Mouse (Mus musculus): ENCODE data around the gene Ggt1. TPM values are rescaled to one million over a fixed set of nuclear protein-coding genes. Genes with fewer than 3 reads are reported as not detected.

Ggt1 gene
- polyA plus RNA-seq, 1 experiment from 2014 or later, result 4.9 TPM

GRCm38 (mm10) chr10:75573181-75573580 lies 11.8 kb downstream of the Ggt1 start:
- DNase-seq (ENCODE audit: low spot score), result no peak
- no peaks in the 10 kb centered on the region for H3K27me3 ChIP-seq (replicated peaks; ENCODE audit: control insufficient read depth, insufficient read depth, low read length)
- H3K27ac ChIP-seq (ENCODE audit: low read depth, low read length), result no peak overlapping the region
- 78% methylated on average over 10 of the region's 10 CpGs for whole genome bisulfite sequencing
- H3K9ac ChIP-seq (ENCODE audit: low read depth, low read length), result no peak overlapping the region
- peaks cover 9% of the 10 kb centered on the region for H3K4me1 ChIP-seq (replicated peaks; ENCODE audit: control insufficient read depth, insufficient read depth, low read length)
- ATAC-seq (replicated peaks; ENCODE audit: low FRiP score), result no peak
- H3K4me2 ChIP-seq, result no peak overlapping the region
- H3K4me3 ChIP-seq (ENCODE audit: low read depth, low read length), result no peak overlapping the region
- H3K36me3 ChIP-seq (ENCODE audit: control insufficient read depth, insufficient read depth, low read length), result no peaks in the 10 kb centered on the region
- H3K9me3 ChIP-seq (ENCODE audit: control insufficient read depth, low read length), result no peaks in the 10 kb centered on the region

- Histone ChIP-seq H3K4me1 (replicated peaks; ENCODE audit: control insufficient read depth, insufficient read depth, low read length) (peaks cover 1% of the 10 kb centered on the region), H3K27ac (ENCODE audit: low read depth, low read length) (no peak overlapping the region), H3K4me3 (ENCODE audit: low read depth, low read length) (no peak overlapping the region), H3K27me3 (replicated peaks; ENCODE audit: control insufficient read depth, insufficient read depth, low read length) (no peaks in the 10 kb centered on the region), H3K4me2 (no peak overlapping the region), H3K36me3 (ENCODE audit: control insufficient read depth, insufficient read depth, low read length) (no peaks in the 10 kb centered on the region), H3K9me3 (ENCODE audit: control insufficient read depth, low read length) (no peaks in the 10 kb centered on the region), H3K9ac (ENCODE audit: low read depth, low read length) (no peak overlapping the region)
- no peak for DNase-seq (ENCODE audit: low spot score)
- WGBS, result 85% methylated on average over 9 of the region's 9 CpGs
- no peak for ATAC-seq (replicated peaks; ENCODE audit: low FRiP score)
Observed at GRCm38 (mm10) chr10:75573965-75574364, 12.6 kb downstream of the Ggt1 start.

- H3K9me3 ChIP-seq (ENCODE audit: control insufficient read depth, low read length), result no peaks in the 10 kb centered on the region
- no peak overlapping the region for H3K4me3 ChIP-seq (ENCODE audit: low read depth, low read length)
- no peak overlapping the region for H3K9ac ChIP-seq (ENCODE audit: low read depth, low read length)
- ATAC-seq (replicated peaks; ENCODE audit: low FRiP score) (no peak), DNase-seq (ENCODE audit: low spot score) (no peak)
- H3K27ac ChIP-seq (ENCODE audit: low read depth, low read length), result no peak overlapping the region
- WGBS, result 86% methylated on average over 6 of the region's 6 CpGs
- H3K27me3 ChIP-seq (replicated peaks; ENCODE audit: control insufficient read depth, insufficient read depth, low read length), result no peaks in the 10 kb centered on the region
- no peaks in the 10 kb centered on the region; the same call in 1 of the 2 replicates for H3K36me3 ChIP-seq (ENCODE audit: control insufficient read depth, insufficient read depth, low read length)
- no peaks in the 10 kb centered on the region for H3K4me1 ChIP-seq (replicated peaks; ENCODE audit: control insufficient read depth, insufficient read depth, low read length)
- no peak overlapping the region for H3K4me2 ChIP-seq
Observed at GRCm38 (mm10) chr10:75579129-75579528, 17.7 kb downstream of the Ggt1 start.

GRCm38 (mm10) chr10:75585876-75586552 lies 24.6 kb downstream of the Ggt1 start:
- H3K4me2 ChIP-seq, result no peak overlapping the region
- DNase-seq (ENCODE audit: low spot score) (peak; percentile 81), ATAC-seq (replicated peaks; ENCODE audit: low FRiP score) (no peak)
- no peak overlapping the region for H3K9ac ChIP-seq (ENCODE audit: low read depth, low read length)
- no peak overlapping the region for H3K4me3 ChIP-seq (ENCODE audit: low read depth, low read length)
- no peaks in the 10 kb centered on the region for H3K36me3 ChIP-seq (ENCODE audit: control insufficient read depth, insufficient read depth, low read length)
- no peaks in the 10 kb centered on the region; the same call in 1 of the 2 replicates for H3K27me3 ChIP-seq (replicated peaks; ENCODE audit: control insufficient read depth, insufficient read depth, low read length)
- H3K4me1 ChIP-seq (replicated peaks; ENCODE audit: control insufficient read depth, insufficient read depth, low read length), result peaks cover 6% of the 10 kb centered on the region; the same call in 1 of the 2 replicates
- no peak overlapping the region for H3K27ac ChIP-seq (ENCODE audit: low read depth, low read length)
- no peaks in the 10 kb centered on the region for H3K9me3 ChIP-seq (ENCODE audit: control insufficient read depth, low read length)
- WGBS, result 20% methylated on average over 20 of the region's 20 CpGs

- WGBS, result 81% methylated on average over 1 of the region's 1 CpGs
Observed at GRCm38 (mm10) chr10:75586553-75586879, 25.1 kb downstream of the Ggt1 start.

GRCm38 (mm10) chr10:75587781-75588180 lies 26.4 kb downstream of the Ggt1 start:
- H3K9me3 ChIP-seq (ENCODE audit: control insufficient read depth, low read length), result no peaks in the 10 kb centered on the region
- H3K4me1 ChIP-seq (replicated peaks; ENCODE audit: control insufficient read depth, insufficient read depth, low read length), result peaks cover 6% of the 10 kb centered on the region
- ATAC-seq (replicated peaks; ENCODE audit: low FRiP score) (no peak), DNase-seq (ENCODE audit: low spot score) (no peak)
- WGBS, result 74% methylated on average over 4 of the region's 4 CpGs
- H3K4me3 ChIP-seq (ENCODE audit: low read depth, low read length), result no peak overlapping the region
- no peaks in the 10 kb centered on the region; the same call in 1 of the 2 replicates for H3K27me3 ChIP-seq (replicated peaks; ENCODE audit: control insufficient read depth, insufficient read depth, low read length)
- H3K27ac ChIP-seq (ENCODE audit: low read depth, low read length), result peak overlapping the region; percentile 19; the same call in 1 of the 2 replicates
- no peak overlapping the region for H3K9ac ChIP-seq (ENCODE audit: low read depth, low read length)
- H3K36me3 ChIP-seq (ENCODE audit: control insufficient read depth, insufficient read depth, low read length), result no peaks in the 10 kb centered on the region
- no peak overlapping the region for H3K4me2 ChIP-seq

More at GRCm38 (mm10) chr10:75586553-75586879, 25.1 kb downstream of the Ggt1 start:
- Histone ChIP-seq H3K4me1 (replicated peaks; ENCODE audit: control insufficient read depth, insufficient read depth, low read length) (peaks cover 6% of the 10 kb centered on the region; the same call in 1 of the 2 replicates), H3K27ac (ENCODE audit: low read depth, low read length) (no peak overlapping the region), H3K27me3 (replicated peaks; ENCODE audit: control insufficient read depth, insufficient read depth, low read length) (no peaks in the 10 kb centered on the region; the same call in 1 of the 2 replicates), H3K4me2 (no peak overlapping the region), H3K4me3 (ENCODE audit: low read depth, low read length) (no peak overlapping the region), H3K9ac (ENCODE audit: low read depth, low read length) (no peak overlapping the region), H3K36me3 (ENCODE audit: control insufficient read depth, insufficient read depth, low read length) (no peaks in the 10 kb centered on the region), H3K9me3 (ENCODE audit: control insufficient read depth, low read length) (no peaks in the 10 kb centered on the region)
- no peak for ATAC-seq (replicated peaks; ENCODE audit: low FRiP score)
- no peak for DNase-seq (ENCODE audit: low spot score)

GRCm38 (mm10) chr10:75588336-75588735 lies 26.9 kb downstream of the Ggt1 start:
- Histone ChIP-seq H3K36me3 (ENCODE audit: control insufficient read depth, insufficient read depth, low read length) (no peaks in the 10 kb centered on the region), H3K27me3 (replicated peaks; ENCODE audit: control insufficient read depth, insufficient read depth, low read length) (no peaks in the 10 kb centered on the region; the same call in 1 of the 2 replicates), H3K27ac (ENCODE audit: low read depth, low read length) (no peak overlapping the region), H3K4me3 (ENCODE audit: low read depth, low read length) (no peak overlapping the region), H3K4me2 (no peak overlapping the region), H3K4me1 (replicated peaks; ENCODE audit: control insufficient read depth, insufficient read depth, low read length) (peaks cover 6% of the 10 kb centered on the region), H3K9ac (ENCODE audit: low read depth, low read length) (no peak overlapping the region), H3K9me3 (ENCODE audit: control insufficient read depth, low read length) (no peaks in the 10 kb centered on the region)
- no peak for DNase-seq (ENCODE audit: low spot score)
- no peak for ATAC-seq (replicated peaks; ENCODE audit: low FRiP score)
- 78% methylated on average over 5 of the region's 5 CpGs for WGBS

- Histone ChIP-seq H3K9ac (ENCODE audit: low read depth, low read length) (no peak within 1 kb of the TSS), H3K4me3 (ENCODE audit: low read depth, low read length) (no peak within 1 kb of the TSS), H3K9me3 (ENCODE audit: control insufficient read depth, low read length) (no peaks in the 10 kb centered on the region), H3K27ac (ENCODE audit: low read depth, low read length) (no peak within 1 kb of the TSS), H3K4me1 (replicated peaks; ENCODE audit: control insufficient read depth, insufficient read depth, low read length) (peaks cover 6% of the 10 kb centered on the region), H3K4me2 (peak within 1 kb of the TSS; percentile 25), H3K27me3 (replicated peaks; ENCODE audit: control insufficient read depth, insufficient read depth, low read length) (no peaks in the 10 kb centered on the region; the same call in 1 of the 2 replicates), H3K36me3 (ENCODE audit: control insufficient read depth, insufficient read depth, low read length) (no peaks in the 10 kb centered on the region)
- ATAC-seq (replicated peaks; ENCODE audit: low FRiP score) (no peak), DNase-seq (ENCODE audit: low spot score) (no peak)
- 29% methylated on average over 5 of the region's 5 CpGs for WGBS
Observed at GRCm38 (mm10) chr10:75589129-75589528, 27.7 kb downstream of the Ggt1 start, which contains the start of gene Ggt5. TSS of gene Ggt5 (plus strand) at chr10:75589340.

GRCm38 (mm10) chr10:75589651-75590050 lies 28.2 kb downstream of the Ggt1 start:
- H3K9ac ChIP-seq (ENCODE audit: low read depth, low read length), result no peak overlapping the region
- ATAC-seq (replicated peaks; ENCODE audit: low FRiP score), result no peak
- peaks cover 6% of the 10 kb centered on the region for H3K4me1 ChIP-seq (replicated peaks; ENCODE audit: control insufficient read depth, insufficient read depth, low read length)
- WGBS, result 69% methylated on average over 16 of the region's 16 CpGs
- H3K36me3 ChIP-seq (ENCODE audit: control insufficient read depth, insufficient read depth, low read length), result no peaks in the 10 kb centered on the region
- DNase-seq (ENCODE audit: low spot score), result no peak
- no peak overlapping the region for H3K4me3 ChIP-seq (ENCODE audit: low read depth, low read length)
- no peak overlapping the region for H3K27ac ChIP-seq (ENCODE audit: low read depth, low read length)
- H3K4me2 ChIP-seq, result peak overlapping the region; percentile 25
- H3K9me3 ChIP-seq (ENCODE audit: control insufficient read depth, low read length), result no peaks in the 10 kb centered on the region
- H3K27me3 ChIP-seq (replicated peaks; ENCODE audit: control insufficient read depth, insufficient read depth, low read length), result no peaks in the 10 kb centered on the region; the same call in 1 of the 2 replicates

All from liver, embryonic 11.5 days (tissue).